Mouse (Mus musculus): ENCODE measurements around the gene Cdc37l1. TPM values are rescaled to one million over a fixed set of nuclear protein-coding genes. Genes with fewer than 3 reads are reported as not detected.

Cdc37l1 gene
- total RNA-seq, 1 experiment = 46.8 TPM

GRCm38 (mm10) chr19:29008069-29008706 lies 18.0 kb downstream of the Cdc37l1 start:
- Histone ChIP-seq H3K27ac (ENCODE audit: insufficient read depth, low read depth, low read length, poor library complexity, severe bottlenecking) (peak overlapping the region; percentile 98), H3K9ac (ENCODE audit: insufficient read depth, low read depth, low read length, poor library complexity, severe bottlenecking) (no peak overlapping the region), H3K9me3 (ENCODE audit: control insufficient read depth, insufficient read depth, low read depth, low read length) (no peaks in the 10 kb centered on the region), H3K36me3 (ENCODE audit: control insufficient read depth, insufficient read depth, low read length, poor library complexity, severe bottlenecking) (peaks cover 6% of the 10 kb centered on the region), H3K4me1 (ENCODE audit: control insufficient read depth in 2 of 2, insufficient read depth in 2 of 2, low read length in 2 of 2, poor library complexity in 1 of 2) (peaks cover 10 to 28% of the 10 kb centered on the region in 2 experiments), H3K4me3 (ENCODE audit: insufficient read depth in 1 of 2, low read depth in 1 of 2, low read length in 2 of 2, poor library complexity in 1 of 2, severe bottlenecking in 1 of 2) (no peak overlapping the region)
- peak; percentile 86 for DNase-seq (ENCODE audit: low read depth, low spot score)
- TF ChIP-seq MAFK (IDR thresholded peaks at IDR 0.05; ENCODE audit: insufficient read depth, low read depth, low read length) = no peak
- no peak for TF ChIP-seq ZNF384 (IDR thresholded peaks at IDR 0.05; ENCODE audit: low read depth, low read length)
- TF ChIP-seq CHD2 (IDR thresholded peaks at IDR 0.05; ENCODE audit: low read depth, low read length) = peak; percentile 77
- no peak for TF ChIP-seq ZC3H11A (IDR thresholded peaks at IDR 0.05; ENCODE audit: borderline replicate concordance, low read depth, low read length)
- no peak for TF ChIP-seq HCFC1 (IDR thresholded peaks at IDR 0.05; ENCODE audit: borderline replicate concordance, insufficient read depth, low read length)
- in situ Hi-C loops (cut with MboI; ENCODE audit: low sequenced_read_pairs in 2 of 2, unreplicated experiment in 2 of 2) = no loop called here

GRCm38 (mm10) chr19:29009046-29009445 lies 18.9 kb downstream of the Cdc37l1 start:
- Histone ChIP-seq H3K9me3 (ENCODE audit: control insufficient read depth, insufficient read depth, low read depth, low read length) (no peaks in the 10 kb centered on the region), H3K9ac (ENCODE audit: insufficient read depth, low read depth, low read length, poor library complexity, severe bottlenecking) (peak overlapping the region; percentile 67), H3K27ac (ENCODE audit: insufficient read depth, low read depth, low read length, poor library complexity, severe bottlenecking) (peak overlapping the region; percentile 97), H3K4me3 (ENCODE audit: insufficient read depth in 1 of 2, low read depth in 1 of 2, low read length in 2 of 2, poor library complexity in 1 of 2, severe bottlenecking in 1 of 2) (no peak overlapping the region), H3K36me3 (ENCODE audit: control insufficient read depth, insufficient read depth, low read length, poor library complexity, severe bottlenecking) (peaks cover 8% of the 10 kb centered on the region), H3K4me1 (ENCODE audit: control insufficient read depth in 2 of 2, insufficient read depth in 2 of 2, low read length in 2 of 2, poor library complexity in 1 of 2) (peaks cover 10 to 28% of the 10 kb centered on the region in 2 experiments)
- in situ Hi-C loops (cut with MboI; ENCODE audit: low sequenced_read_pairs in 2 of 2, unreplicated experiment in 2 of 2) = no loop called here
- no peak for DNase-seq (ENCODE audit: low read depth, low spot score)
- TF ChIP-seq CHD2 (IDR thresholded peaks at IDR 0.05; ENCODE audit: low read depth, low read length) (no peak), ZNF384 (IDR thresholded peaks at IDR 0.05; ENCODE audit: low read depth, low read length) (no peak), MAFK (IDR thresholded peaks at IDR 0.05; ENCODE audit: insufficient read depth, low read depth, low read length) (no peak), HCFC1 (IDR thresholded peaks at IDR 0.05; ENCODE audit: borderline replicate concordance, insufficient read depth, low read length) (no peak), ZC3H11A (IDR thresholded peaks at IDR 0.05; ENCODE audit: borderline replicate concordance, low read depth, low read length) (no peak)

DNA sequence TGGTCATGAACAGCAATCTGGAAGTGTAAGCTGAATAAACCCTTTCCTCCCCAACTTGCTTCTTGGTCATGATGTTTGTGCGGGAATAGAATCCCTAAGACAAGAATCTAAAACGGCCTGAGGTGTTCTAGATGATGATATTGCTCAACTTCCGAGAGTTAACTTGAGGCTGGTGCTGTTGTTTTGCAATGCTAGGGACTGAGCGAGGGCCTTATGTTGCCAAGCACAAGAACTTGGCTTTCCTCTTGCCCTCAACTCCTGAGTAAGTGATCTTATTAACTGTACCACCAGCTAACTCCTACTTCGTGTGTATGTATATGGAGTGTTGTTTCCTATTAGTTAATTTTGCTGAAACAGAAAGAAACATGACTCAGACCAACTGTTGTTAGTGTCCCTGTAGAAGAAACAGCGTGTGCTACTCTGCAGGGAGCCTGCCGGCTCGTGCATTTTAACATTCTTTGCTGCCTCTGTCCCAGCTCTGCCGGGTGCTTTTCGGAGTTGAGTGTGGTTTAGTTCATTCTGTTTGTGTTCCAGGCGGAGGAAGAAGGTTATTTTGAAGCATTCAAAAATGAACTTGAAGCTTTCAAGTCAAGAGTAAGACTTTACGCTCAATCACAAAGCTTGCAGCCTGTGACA lies 21.3 kb downstream of the Cdc37l1 start:
- H3K4me1 ChIP-seq (ENCODE audit: control insufficient read depth in 2 of 2, insufficient read depth in 2 of 2, low read length in 2 of 2, poor library complexity in 1 of 2) = peaks cover 6 to 17% of the 10 kb centered on the region in 2 experiments
- DNase-seq (ENCODE audit: low read depth, low spot score) = no peak
- H3K9me3 ChIP-seq (ENCODE audit: control insufficient read depth, insufficient read depth, low read depth, low read length) = no peaks in the 10 kb centered on the region
- TF ChIP-seq CHD2 (IDR thresholded peaks at IDR 0.05; ENCODE audit: low read depth, low read length) (no peak), ZNF384 (IDR thresholded peaks at IDR 0.05; ENCODE audit: low read depth, low read length) (no peak), HCFC1 (IDR thresholded peaks at IDR 0.05; ENCODE audit: borderline replicate concordance, insufficient read depth, low read length) (no peak), MAFK (IDR thresholded peaks at IDR 0.05; ENCODE audit: insufficient read depth, low read depth, low read length) (no peak), ZC3H11A (IDR thresholded peaks at IDR 0.05; ENCODE audit: borderline replicate concordance, low read depth, low read length) (no peak)
- no peak overlapping the region for H3K27ac ChIP-seq (ENCODE audit: insufficient read depth, low read depth, low read length, poor library complexity, severe bottlenecking)
- H3K9ac ChIP-seq (ENCODE audit: insufficient read depth, low read depth, low read length, poor library complexity, severe bottlenecking) = no peak overlapping the region
- peaks cover 14% of the 10 kb centered on the region for H3K36me3 ChIP-seq (ENCODE audit: control insufficient read depth, insufficient read depth, low read length, poor library complexity, severe bottlenecking)
- no peak overlapping the region for H3K4me3 ChIP-seq (ENCODE audit: insufficient read depth in 1 of 2, low read depth in 1 of 2, low read length in 2 of 2, poor library complexity in 1 of 2, severe bottlenecking in 1 of 2)
- in situ Hi-C loops (cut with MboI; ENCODE audit: low sequenced_read_pairs in 2 of 2, unreplicated experiment in 2 of 2) = no loop called here

- Histone ChIP-seq H3K36me3 (ENCODE audit: control insufficient read depth, insufficient read depth, low read length, poor library complexity, severe bottlenecking) (peaks cover 10% of the 10 kb centered on the region), H3K9me3 (ENCODE audit: control insufficient read depth, insufficient read depth, low read depth, low read length) (no peaks in the 10 kb centered on the region), H3K4me1 (ENCODE audit: control insufficient read depth in 2 of 2, insufficient read depth in 2 of 2, low read length in 2 of 2, poor library complexity in 1 of 2) (peaks cover 1 to 2% of the 10 kb centered on the region in 2 experiments; a peak in 3 of 4 replicates), H3K4me3 (ENCODE audit: insufficient read depth in 1 of 2, low read depth in 1 of 2, low read length in 2 of 2, poor library complexity in 1 of 2, severe bottlenecking in 1 of 2) (no peak overlapping the region), H3K27ac (ENCODE audit: insufficient read depth, low read depth, low read length, poor library complexity, severe bottlenecking) (no peak overlapping the region), H3K9ac (ENCODE audit: insufficient read depth, low read depth, low read length, poor library complexity, severe bottlenecking) (no peak overlapping the region)
- DNase-seq (ENCODE audit: low read depth, low spot score) = no peak
- no peak for TF ChIP-seq HCFC1 (IDR thresholded peaks at IDR 0.05; ENCODE audit: borderline replicate concordance, insufficient read depth, low read length)
- no peak for TF ChIP-seq CHD2 (IDR thresholded peaks at IDR 0.05; ENCODE audit: low read depth, low read length)
- no peak for TF ChIP-seq ZC3H11A (IDR thresholded peaks at IDR 0.05; ENCODE audit: borderline replicate concordance, low read depth, low read length)
- no peak for TF ChIP-seq MAFK (IDR thresholded peaks at IDR 0.05; ENCODE audit: insufficient read depth, low read depth, low read length)
- no peak for TF ChIP-seq ZNF384 (IDR thresholded peaks at IDR 0.05; ENCODE audit: low read depth, low read length)
- in situ Hi-C loops (cut with MboI; ENCODE audit: low sequenced_read_pairs in 2 of 2, unreplicated experiment in 2 of 2) = no loop called here
Measured at GRCm38 (mm10) chr19:29014466-29015055, 24.4 kb downstream of the Cdc37l1 start.

All from ES-E14 (cell line).